Mouse (Mus musculus) hindbrain, embryonic 10.5 days (tissue): ENCODE data around the gene Xxylt1. TPM values are rescaled to one million over a fixed set of nuclear protein-coding genes. Genes with fewer than 3 reads are reported as not detected.

Experiments used
- DNase-seq: peaks from one replicate; pipeline ENCODE4 v3.0.0-alpha.2; 2017; ENCODE audit warnings: low spot score
- H3K27ac ChIP-seq: fragments of 300-500 bp; sonication (generic); 2 replicates; pipeline ENCODE4 v1.5.1; 2016; ENCODE audit warnings: mild to moderate bottlenecking, moderate library complexity
- H3K27me3 ChIP-seq: fragments of 300-500 bp; sonication (generic); 2 replicates; pipeline ENCODE4 v1.6.1; 2016; ENCODE audit warnings: mild to moderate bottlenecking; ENCODE audit not compliant: poor library complexity, insufficient read depth, severe bottlenecking
- H3K36me3 ChIP-seq: fragments of 300-500 bp; sonication (generic); 2 replicates; pipeline ENCODE4 v1.6.1; 2016; ENCODE audit warnings: mild to moderate bottlenecking, moderate library complexity
- H3K4me1 ChIP-seq: fragments of 300-500 bp; sonication (generic); replicated peaks from 2 replicates; pipeline ENCODE4 v1.6.1; 2016; ENCODE audit warnings: mild to moderate bottlenecking
- H3K4me3 ChIP-seq: fragments of 300-500 bp; sonication (generic); 2 replicates; pipeline ENCODE4 v1.5.1; 2016; ENCODE audit warnings: mild to moderate bottlenecking, moderate library complexity
- H3K9me3 ChIP-seq: fragments of 300-500 bp; sonication (generic); 2 replicates; pipeline ENCODE4 v1.6.1; 2016; ENCODE audit warnings: mild to moderate bottlenecking, moderate library complexity
- WGBS: fragments of 180-500 bp; shearing (Covaris S2); methylation state at CpG from one replicate; pipeline ENCODE4 v1.1.7; 2016; 5-methylcytosine and 5-hydroxymethylcytosine counted together
- polyA plus RNA-seq: library from polyadenylated mRNA; unstranded; fragments of >200 nt; fragmentation: Nextera tagmentation; extraction: Ambion mirVana; gene quantifications from 2 replicates; pipeline ENCODE4 v1.2.1, GENCODE M21; 2016

Gene Xxylt1
- polyA plus RNA-seq, 1 experiment from 2014 or later, result 12.1 TPM

DNA sequence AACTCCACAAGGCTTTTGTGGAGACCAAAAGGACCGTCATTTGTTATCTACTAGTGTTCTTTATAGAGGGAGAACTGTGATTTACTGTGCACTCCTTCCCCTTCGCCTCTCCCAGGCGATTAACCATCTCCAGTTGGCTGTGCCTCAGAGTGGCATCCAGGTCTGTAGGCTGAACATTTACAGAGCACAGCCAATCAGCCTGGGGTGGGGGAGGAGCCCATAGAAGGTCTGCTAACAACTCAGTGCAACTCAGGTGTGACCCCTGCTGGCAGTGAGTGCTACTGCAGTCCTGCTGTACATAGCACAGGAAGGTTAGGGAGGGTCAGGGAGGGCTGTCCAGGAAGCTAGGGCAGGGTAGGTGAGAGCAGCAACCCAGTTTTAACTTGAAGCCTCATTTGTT is 104.0 kb downstream of the Xxylt1 start:
- WGBS, result 5% methylated on average over 3 of the region's 3 CpGs
- 0 out of 2 replicates have a peak overlapping the region, but pooled peaks have one; percentile 9 for H3K4me3 ChIP-seq
- H3K36me3 ChIP-seq, result no peaks in the 10 kb centered on the region
- peak; percentile 92 for DNase-seq
- no peaks in the 10 kb centered on the region for H3K27me3 ChIP-seq
- no peaks in the 10 kb centered on the region for H3K9me3 ChIP-seq
- peaks cover 22% of the 10 kb centered on the region for H3K4me1 ChIP-seq
- peak overlapping the region; percentile 59; the same call in 1 of the 2 replicates for H3K27ac ChIP-seq

DNA sequence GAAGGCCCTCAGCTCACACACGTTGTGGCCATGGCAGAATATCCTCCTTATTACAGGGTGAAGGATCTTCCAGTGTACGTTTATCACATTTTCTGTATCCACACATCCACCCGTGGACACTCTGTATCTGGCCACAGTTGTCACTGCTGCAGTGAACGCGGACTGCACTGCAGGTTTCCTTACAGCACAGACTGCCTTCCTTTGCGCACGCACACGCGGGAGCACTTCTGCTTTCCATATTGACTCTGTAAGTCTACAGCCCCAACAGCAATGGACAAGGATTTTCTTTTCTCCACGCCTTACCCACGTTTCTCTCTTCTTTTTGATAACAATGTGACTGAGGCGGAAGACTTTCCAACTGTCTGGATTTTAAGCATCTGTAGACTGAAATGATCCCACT is 106.7 kb downstream of the Xxylt1 start:
- DNase-seq, result no peak
- WGBS, result 92% methylated on average over 12 of the region's 12 CpGs
- H3K4me1 ChIP-seq, result peaks cover 28% of the 10 kb centered on the region

DNA sequence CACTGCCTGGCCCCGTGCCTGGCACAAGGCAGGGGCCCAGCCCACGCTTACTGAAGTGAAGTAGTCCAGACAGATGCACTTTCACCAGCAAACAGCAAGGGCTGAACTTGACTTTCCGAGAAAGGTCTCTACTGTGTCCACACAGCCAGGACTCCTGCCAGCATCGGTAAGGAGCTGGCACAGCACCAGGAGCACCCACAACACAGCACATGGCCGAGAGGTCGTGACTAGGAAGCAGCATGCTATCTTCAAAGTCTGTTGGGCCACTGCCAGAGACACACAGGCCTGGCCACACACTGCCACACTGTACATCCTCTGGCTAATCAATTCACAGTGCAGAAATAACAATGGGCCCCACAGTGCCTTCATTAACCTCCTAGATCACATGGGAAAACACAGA is 107.8 kb downstream of the Xxylt1 start:
- Histone ChIP-seq H3K4me1 (peaks cover 36% of the 10 kb centered on the region), H3K27me3 (no peaks in the 10 kb centered on the region), H3K27ac (peak overlapping the region; percentile 56), H3K9me3 (no peaks in the 10 kb centered on the region), H3K36me3 (no peaks in the 10 kb centered on the region), H3K4me3 (no peak overlapping the region)
- no peak for DNase-seq
- 76% methylated on average over 6 of the region's 6 CpGs for WGBS

More for the DNA sequence above, 106.7 kb downstream of the Xxylt1 start:
- no peaks in the 10 kb centered on the region for H3K27me3 ChIP-seq
- no peak overlapping the region for H3K4me3 ChIP-seq
- no peaks in the 10 kb centered on the region for H3K36me3 ChIP-seq
- H3K27ac ChIP-seq, result no peak overlapping the region
- H3K9me3 ChIP-seq, result no peaks in the 10 kb centered on the region

DNA sequence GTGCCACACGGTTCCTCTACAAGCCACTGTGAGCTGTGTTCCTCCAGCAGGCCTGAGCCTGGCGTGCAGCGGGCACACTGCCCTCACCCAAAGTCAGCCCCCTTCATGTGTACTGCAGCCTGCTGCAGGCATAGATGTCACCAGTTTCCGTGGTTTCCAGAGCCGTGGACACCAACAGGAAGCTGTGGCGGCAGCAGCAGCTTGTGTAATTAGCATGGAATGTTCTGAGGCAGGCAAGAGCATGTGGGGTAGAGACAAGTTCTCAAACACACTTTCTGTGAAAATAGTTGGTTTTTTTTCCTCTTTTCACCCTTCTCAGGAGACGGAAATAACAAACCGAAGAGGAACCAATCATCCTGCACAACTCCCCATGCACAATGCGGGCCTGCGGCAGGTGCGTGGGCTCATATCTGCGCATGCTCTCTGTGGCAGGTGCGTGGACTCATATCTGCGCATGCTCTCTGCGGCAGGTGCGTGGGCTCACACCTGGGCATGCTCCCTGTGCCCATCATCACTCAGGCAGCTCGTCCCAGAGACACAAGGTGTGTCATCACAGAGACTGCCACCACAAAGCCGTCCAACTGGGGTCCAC is 109.2 kb downstream of the Xxylt1 start:
- no peaks in the 10 kb centered on the region for H3K9me3 ChIP-seq
- 90% methylated on average over 18 of the region's 18 CpGs for WGBS
- H3K27me3 ChIP-seq, result no peaks in the 10 kb centered on the region
- DNase-seq, result no peak
- H3K4me1 ChIP-seq, result peaks cover 28% of the 10 kb centered on the region
- H3K27ac ChIP-seq, result no peak overlapping the region
- no peak overlapping the region for H3K4me3 ChIP-seq
- no peaks in the 10 kb centered on the region for H3K36me3 ChIP-seq

DNA sequence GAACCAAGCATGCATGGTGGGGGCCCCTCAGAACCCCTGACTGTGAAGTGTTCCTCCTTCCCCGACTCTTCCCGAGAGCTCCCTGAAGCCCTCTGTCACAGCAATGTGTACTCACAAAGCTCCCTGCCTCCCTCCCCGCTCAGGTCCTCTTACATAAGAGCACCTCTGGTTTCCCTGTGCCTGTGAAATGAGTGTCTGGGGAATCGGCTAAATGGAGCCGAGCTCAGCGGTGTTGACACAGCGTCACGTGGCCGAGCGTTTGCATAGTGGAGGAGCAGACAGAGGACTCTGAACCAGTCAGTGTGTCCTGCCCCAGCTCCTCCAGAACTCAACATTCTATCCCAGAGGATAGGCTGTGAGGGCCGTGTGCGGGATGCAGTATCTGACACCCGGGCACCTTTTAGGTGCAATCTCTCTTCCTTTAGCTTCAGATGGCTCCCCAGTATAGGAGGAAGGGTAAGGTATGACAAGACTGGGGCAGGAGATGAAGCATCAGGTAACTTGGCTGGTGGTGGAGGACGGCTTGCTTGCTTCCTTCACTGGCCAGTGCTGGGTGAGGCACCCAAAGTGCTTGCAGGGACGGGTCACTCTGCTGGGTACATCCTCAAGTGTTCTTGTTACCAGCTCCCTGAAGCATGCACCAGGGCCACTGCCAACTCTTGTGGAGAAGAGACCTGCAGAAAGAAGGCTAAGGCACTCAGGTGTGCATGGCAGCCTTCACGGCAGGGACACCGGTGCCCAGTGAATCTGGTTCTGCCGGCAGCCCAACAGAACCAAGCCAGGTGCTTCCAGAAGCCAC is 111.8 kb downstream of the Xxylt1 start:
- no peaks in the 10 kb centered on the region for H3K27me3 ChIP-seq
- H3K4me3 ChIP-seq, result no peak overlapping the region
- H3K27ac ChIP-seq, result peak overlapping the region; percentile 14; the same call in 1 of the 2 replicates
- peaks cover 31% of the 10 kb centered on the region for H3K4me1 ChIP-seq
- DNase-seq, result no peak
- no peaks in the 10 kb centered on the region for H3K9me3 ChIP-seq
- 64% methylated on average over 18 of the region's 18 CpGs for WGBS
- no peaks in the 10 kb centered on the region for H3K36me3 ChIP-seq

DNA sequence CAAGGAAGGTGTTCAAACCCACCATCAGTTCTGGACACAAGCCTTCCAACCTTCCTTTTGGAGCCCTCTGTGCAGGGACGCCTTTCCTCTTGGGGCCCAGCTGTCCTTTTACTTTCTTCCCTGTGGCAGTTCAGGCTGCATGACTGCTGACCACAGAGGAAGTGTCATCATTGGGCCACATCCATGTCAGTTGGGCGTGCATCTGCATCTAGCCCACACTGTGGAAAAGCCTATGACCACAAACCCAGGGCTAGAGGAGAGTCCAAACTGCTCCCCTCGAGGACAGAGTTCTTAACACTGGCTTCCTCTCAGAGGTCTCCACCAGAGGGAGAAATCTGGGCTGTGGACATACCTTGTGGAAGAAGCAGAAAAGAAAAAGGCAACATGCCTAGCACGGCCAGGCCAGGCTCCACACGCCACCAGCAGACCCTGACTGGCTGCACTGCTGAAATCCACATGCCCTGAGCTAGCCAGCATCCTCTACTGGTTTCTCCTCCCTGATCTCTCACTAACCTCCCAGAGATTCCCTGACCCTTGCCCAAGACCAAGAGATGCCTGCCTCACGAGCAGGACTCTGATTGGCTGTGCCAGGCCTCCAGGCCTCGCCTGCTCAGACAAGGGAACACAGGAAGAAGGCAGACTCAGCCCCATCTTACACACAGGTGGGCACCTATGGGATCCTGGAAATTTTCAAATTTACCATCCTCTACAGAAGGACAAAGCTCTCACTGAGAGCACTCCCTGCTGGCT is 112.7 kb downstream of the Xxylt1 start:
- no peaks in the 10 kb centered on the region for H3K27me3 ChIP-seq
- no peaks in the 10 kb centered on the region for H3K9me3 ChIP-seq
- no peak for DNase-seq
- WGBS, result 85% methylated on average over 7 of the region's 7 CpGs
- H3K4me1 ChIP-seq, result peaks cover 32% of the 10 kb centered on the region
- no peak overlapping the region for H3K4me3 ChIP-seq
- peak overlapping the region; percentile 14; the same call in 1 of the 2 replicates for H3K27ac ChIP-seq
- H3K36me3 ChIP-seq, result no peaks in the 10 kb centered on the region

DNA sequence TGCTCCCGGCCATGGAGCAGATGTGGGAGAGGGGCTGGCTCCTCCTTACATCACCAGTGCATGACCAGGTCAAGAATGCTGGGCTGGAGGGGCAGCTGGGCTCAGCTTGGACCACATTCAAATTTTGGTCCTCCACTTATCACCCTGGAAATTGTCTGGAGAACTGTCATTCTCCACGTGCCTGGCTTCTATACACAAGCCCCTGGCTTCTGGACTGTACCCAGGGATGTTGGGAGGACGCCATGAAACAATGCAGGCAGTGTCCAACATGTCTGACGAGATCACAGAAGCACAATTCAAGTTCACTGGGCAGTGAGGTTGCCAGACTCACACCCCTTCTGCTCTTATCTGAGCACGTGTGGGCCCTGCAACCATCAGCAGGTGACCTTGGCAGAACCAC is 114.5 kb downstream of the Xxylt1 start:
- WGBS, result 89% methylated on average over 5 of the region's 5 CpGs
- H3K27ac ChIP-seq, result 0 out of 2 replicates have a peak overlapping the region, but pooled peaks have one; percentile 5
- no peaks in the 10 kb centered on the region for H3K9me3 ChIP-seq
- peaks cover 31% of the 10 kb centered on the region for H3K4me1 ChIP-seq
- H3K27me3 ChIP-seq, result no peaks in the 10 kb centered on the region
- no peak overlapping the region for H3K4me3 ChIP-seq
- DNase-seq, result no peak
- no peaks in the 10 kb centered on the region for H3K36me3 ChIP-seq

DNA sequence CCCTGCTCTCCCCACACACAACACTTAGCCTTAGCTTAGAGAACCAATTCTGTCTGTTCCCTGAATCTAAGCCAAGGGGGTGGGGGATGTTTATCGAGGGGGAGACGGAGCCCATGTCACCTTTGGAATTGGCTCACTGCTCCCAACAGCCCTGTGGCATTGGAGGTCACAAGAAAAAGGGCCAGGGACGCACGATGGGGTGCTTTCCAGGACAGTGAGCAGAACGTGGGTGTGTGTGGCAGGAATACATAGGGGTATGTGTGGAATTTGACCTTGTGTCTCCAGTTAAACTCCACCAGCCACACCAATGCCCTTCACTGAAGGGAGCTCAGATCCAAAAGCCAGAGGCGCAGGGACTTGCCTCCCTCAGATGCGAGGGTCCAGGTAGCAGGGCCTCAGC is 116.3 kb downstream of the Xxylt1 start:
- DNase-seq, result no peak
- H3K27me3 ChIP-seq, result no peaks in the 10 kb centered on the region
- WGBS, result 70% methylated on average over 7 of the region's 7 CpGs
- H3K27ac ChIP-seq, result peak overlapping the region; percentile 12; the same call in 1 of the 2 replicates
- H3K9me3 ChIP-seq, result no peaks in the 10 kb centered on the region
- H3K36me3 ChIP-seq, result no peaks in the 10 kb centered on the region
- no peak overlapping the region for H3K4me3 ChIP-seq
- H3K4me1 ChIP-seq, result peaks cover 31% of the 10 kb centered on the region

DNA sequence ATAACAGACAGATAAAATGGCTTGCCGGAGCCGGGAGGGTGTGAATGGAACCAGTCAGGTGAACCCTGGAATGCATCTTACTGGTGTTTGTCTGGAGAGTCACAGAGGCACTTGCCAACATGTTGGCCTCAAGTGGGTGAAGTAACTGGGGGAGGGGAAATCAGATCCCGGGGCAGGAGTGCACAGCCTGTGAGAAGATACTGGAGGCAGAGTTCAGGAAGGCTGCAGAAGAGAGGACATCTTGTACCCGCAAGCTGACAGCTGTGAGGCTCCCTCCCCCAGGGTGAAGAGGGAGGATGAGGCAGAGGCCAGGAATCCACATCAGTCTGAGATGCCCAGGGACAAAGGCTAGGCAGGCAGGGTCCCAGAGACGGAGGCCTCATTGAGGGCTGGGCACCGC is 116.8 kb downstream of the Xxylt1 start:
- H3K4me1 ChIP-seq, result peaks cover 29% of the 10 kb centered on the region
- H3K27ac ChIP-seq, result no peak overlapping the region; the same call in 1 of the 2 replicates
- no peaks in the 10 kb centered on the region for H3K27me3 ChIP-seq
- H3K36me3 ChIP-seq, result no peaks in the 10 kb centered on the region
- no peaks in the 10 kb centered on the region for H3K9me3 ChIP-seq
- H3K4me3 ChIP-seq, result no peak overlapping the region
- no peak for DNase-seq
- WGBS, result 73% methylated on average over 6 of the region's 6 CpGs

DNA sequence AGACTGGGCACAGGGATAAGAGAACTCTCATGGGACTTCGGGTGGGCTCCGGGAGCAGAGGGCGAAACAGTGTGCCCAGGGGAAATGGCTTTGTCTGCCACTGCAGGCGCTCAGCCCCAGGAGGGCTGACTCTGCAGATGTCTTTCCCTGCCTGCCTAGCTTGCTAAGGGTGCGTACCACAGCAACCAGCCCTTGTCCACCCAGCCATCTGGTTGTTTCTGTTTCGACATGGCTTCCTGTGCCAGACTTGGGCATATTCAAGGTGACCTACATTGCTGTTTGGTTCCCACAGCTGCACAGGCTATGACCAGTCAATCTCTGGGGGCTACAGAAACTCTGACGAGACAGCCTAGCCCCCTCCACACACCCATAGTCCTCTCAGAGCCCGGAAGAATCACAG is 118.7 kb downstream of the Xxylt1 start:
- 91% methylated on average over 8 of the region's 8 CpGs for WGBS
- Histone ChIP-seq H3K4me3 (no peak overlapping the region), H3K27ac (peak overlapping the region; percentile 23; the same call in 1 of the 2 replicates)

DNA sequence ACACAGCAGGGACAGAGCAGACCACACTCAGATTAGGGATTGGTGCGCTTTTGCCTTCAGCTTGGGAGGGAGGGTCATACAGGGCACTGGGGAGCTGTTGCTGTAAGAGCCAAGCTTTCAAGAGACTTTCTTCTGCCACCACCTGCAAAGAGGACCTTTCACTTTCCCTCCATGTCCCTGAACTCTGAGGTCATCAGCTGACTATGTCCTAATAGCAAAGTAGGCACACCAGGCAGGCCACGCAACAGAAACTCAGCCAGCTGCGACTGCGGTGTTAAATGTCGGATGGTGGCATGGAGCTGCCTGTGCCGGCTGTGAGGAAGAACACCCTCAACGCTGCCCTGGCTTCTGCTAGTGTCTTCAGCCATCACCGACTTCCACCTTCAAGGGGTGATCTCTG is 120.1 kb downstream of the Xxylt1 start:
- Histone ChIP-seq H3K9me3 (no peaks in the 10 kb centered on the region), H3K36me3 (peaks cover 14% of the 10 kb centered on the region), H3K4me3 (no peak overlapping the region), H3K27me3 (no peaks in the 10 kb centered on the region), H3K4me1 (peaks cover 22% of the 10 kb centered on the region; the same call in 1 of the 2 replicates), H3K27ac (0 out of 2 replicates have a peak overlapping the region, but pooled peaks have one; percentile 2)
- 76% methylated on average over 8 of the region's 8 CpGs for WGBS
- DNase-seq, result no peak

More for the DNA sequence above, 118.7 kb downstream of the Xxylt1 start:
- no peaks in the 10 kb centered on the region for H3K27me3 ChIP-seq
- H3K36me3 ChIP-seq, result peaks cover 1% of the 10 kb centered on the region
- peaks cover 22% of the 10 kb centered on the region; the same call in 1 of the 2 replicates for H3K4me1 ChIP-seq
- no peaks in the 10 kb centered on the region for H3K9me3 ChIP-seq
- DNase-seq, result no peak

DNA sequence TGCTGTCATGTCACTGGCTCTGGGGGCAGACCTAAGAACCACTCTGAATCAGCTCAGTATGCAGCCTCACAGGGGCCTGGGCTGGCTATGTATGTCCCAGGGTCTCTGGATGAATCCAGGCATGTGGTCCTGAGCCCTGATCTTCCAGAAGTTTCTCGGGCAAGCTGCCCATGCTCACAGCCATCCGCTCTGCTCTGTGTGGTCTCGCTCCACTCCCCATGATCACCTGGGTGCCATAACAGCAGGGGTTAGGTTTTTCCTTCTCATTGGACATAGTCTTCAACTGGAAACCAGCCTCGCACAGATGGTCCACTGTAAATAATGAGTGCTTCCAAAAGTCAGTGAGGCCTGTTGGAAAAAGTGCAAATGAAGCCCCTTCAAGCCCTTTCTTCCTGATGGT is 121.0 kb downstream of the Xxylt1 start:
- Histone ChIP-seq H3K4me1 (peaks cover 21% of the 10 kb centered on the region; the same call in 1 of the 2 replicates), H3K9me3 (no peaks in the 10 kb centered on the region), H3K27ac (no peak overlapping the region; the same call in 1 of the 2 replicates), H3K4me3 (no peak overlapping the region), H3K27me3 (no peaks in the 10 kb centered on the region), H3K36me3 (peaks cover 14% of the 10 kb centered on the region)
- DNase-seq, result no peak
- WGBS, result 90% methylated on average over 4 of the region's 4 CpGs
